Mouse (Mus musculus) liver, adult 2 months (tissue): Measurements from ENCODE around the gene Adap2.

ENCODE experiments used
- CTCF ChIP-seq: fragments of 200-500 bp; IDR thresholded peaks from 2 replicates; pipeline ENCODE4 v1.5.1; 2011; ENCODE audit warnings: low read depth, low read length, control low read depth
- POLR2A ChIP-seq: fragments of 200-500 bp; IDR thresholded peaks from 2 replicates; pipeline ENCODE4 v1.6.1; 2011; ENCODE audit warnings: low read length, control low read depth; ENCODE audit not compliant: insufficient read depth; ENCODE audit errors: extremely low read depth

- TF ChIP-seq CTCF, result no peak
- TF ChIP-seq POLR2A, result no peak
Measured at GRCm38 (mm10) chr11:80136786-80137185, 17.1 kb upstream of the Adap2 start.
